Comparison of ENCODE assay signal across 8 mouse cellular contexts in genomic region chr4:126429347-126430079, GRCm38 (mm10). TPM values are rescaled to one million over a fixed set of nuclear protein-coding genes. Genes with fewer than 3 reads are reported as not detected.
A peak's percentile ranks its signal among the peaks of the same experiment; 100 is the strongest.
DNase-seq lines count a peak whose midpoint lies in the region; ATAC-seq and TF ChIP-seq lines count a peak whose summit lies in the region.

Ago3 (minus strand) TSS chr4:126429556.

- H3K9me3 ChIP-seq in erythroblast, embryonic 14.5 days (ENCODE audit: control insufficient read depth, low read length) = no peaks in the 10 kb centered on the region
- H3K9me3 ChIP-seq in heart, embryonic 13.5 days = no peaks in the 10 kb centered on the region
- H3K9me3 ChIP-seq in liver, embryonic 12.5 days (replicated peaks) = no peaks in the 10 kb centered on the region
- no peaks in the 10 kb centered on the region for H3K9me3 ChIP-seq in stomach, embryonic 15.5 days

- H3K79me2 ChIP-seq in C2C12 (ENCODE audit: control insufficient read depth, insufficient read depth) = peaks cover 45% of the 10 kb centered on the region

- peaks cover 25% of the 10 kb centered on the region for H3K79me3 ChIP-seq in C2C12 (ENCODE audit: low read depth)

- ATAC-seq in heart, embryonic 13.5 days (ENCODE audit: extremely low read depth, insufficient number of reproducible peaks, low FRiP score, low TSS enrichment) = peak; percentile 89
- ATAC-seq in liver, embryonic 12.5 days = peak; percentile 99
- peak; percentile 98 for ATAC-seq in stomach, embryonic 15.5 days (ENCODE audit: insufficient read depth, low FRiP score, low read depth)

- peak within 1 kb of the TSS; percentile 94 for H3K9ac ChIP-seq in heart, embryonic 13.5 days
- H3K9ac ChIP-seq in liver, embryonic 12.5 days = peak within 1 kb of the TSS; percentile 89
- peak within 1 kb of the TSS; percentile 90 for H3K9ac ChIP-seq in stomach, embryonic 15.5 days

- H3K4me3 ChIP-seq in C2C12 (ENCODE audit: insufficient read depth, poor library complexity, severe bottlenecking) = peak within 1 kb of the TSS; percentile 96
- peak within 1 kb of the TSS; percentile 89 for H3K4me3 ChIP-seq in erythroblast, embryonic 14.5 days (replicated peaks)
- H3K4me3 ChIP-seq in heart, embryonic 13.5 days = peak within 1 kb of the TSS; percentile 90
- H3K4me3 ChIP-seq in liver, embryonic 12.5 days = peak within 1 kb of the TSS; percentile 86
- H3K4me3 ChIP-seq in stomach, embryonic 15.5 days (replicated peaks) = peak within 1 kb of the TSS; percentile 89

- peak; percentile 96 for DNase-seq in brain, embryonic 14.5 days (ENCODE audit: low read depth)
- DNase-seq in kidney, postnatal 10 days = peak; percentile 97
- DNase-seq in natural killer cell, adult 2 months (ENCODE audit: low spot score in 2 of 2) = peak; percentile 71 to 80

- H3ac ChIP-seq in C2C12 (ENCODE audit: control insufficient read depth, insufficient read length, low read depth) = peak within 1 kb of the TSS; percentile 72

- TF ChIP-seq POLR2A in brain, embryonic 14.5 days (IDR thresholded peaks at IDR 0.05; ENCODE audit: borderline replicate concordance, extremely low read depth, insufficient read depth, insufficient read length, poor library complexity, severe bottlenecking) = peak; percentile 75

- peaks cover 35% of the 10 kb centered on the region for H3K4me1 ChIP-seq in erythroblast, embryonic 14.5 days (ENCODE audit: control insufficient read depth)
- peaks cover 7% of the 10 kb centered on the region for H3K4me1 ChIP-seq in heart, embryonic 13.5 days
- peaks cover 29% of the 10 kb centered on the region for H3K4me1 ChIP-seq in liver, embryonic 12.5 days
- H3K4me1 ChIP-seq in stomach, embryonic 15.5 days = 0 out of 2 replicates have a peak, but pooled peaks cover 2% of the 10 kb centered on the region

- under 1% methylated on average over 65 of the region's 65 CpGs for WGBS in heart, embryonic 13.5 days
- WGBS in liver, embryonic 12.5 days (ENCODE audit: insufficient replicate concordance) = under 1% methylated on average over 65 of the region's 65 CpGs
- WGBS in stomach, embryonic 15.5 days = under 1% methylated on average over 62 of the region's 65 CpGs

- peak within 1 kb of the TSS; percentile 88 for H3K27ac ChIP-seq in heart, embryonic 13.5 days (replicated peaks)
- H3K27ac ChIP-seq in liver, embryonic 12.5 days = peak within 1 kb of the TSS; percentile 92
- peak within 1 kb of the TSS; percentile 88 for H3K27ac ChIP-seq in stomach, embryonic 15.5 days

- H3K27me3 ChIP-seq in C2C12 (ENCODE audit: control insufficient read depth, insufficient read depth, insufficient read length) = no peaks in the 10 kb centered on the region
- H3K27me3 ChIP-seq in erythroblast, embryonic 14.5 days (ENCODE audit: control insufficient read depth) = no peaks in the 10 kb centered on the region
- no peaks in the 10 kb centered on the region for H3K27me3 ChIP-seq in heart, embryonic 13.5 days (replicated peaks)
- no peaks in the 10 kb centered on the region for H3K27me3 ChIP-seq in liver, embryonic 12.5 days (replicated peaks)
- no peaks in the 10 kb centered on the region for H3K27me3 ChIP-seq in stomach, embryonic 15.5 days (replicated peaks)

- no peaks in the 10 kb centered on the region for H3K36me3 ChIP-seq in C2C12 (ENCODE audit: control insufficient read depth, insufficient read depth)
- no peaks in the 10 kb centered on the region for H3K36me3 ChIP-seq in erythroblast, embryonic 14.5 days (ENCODE audit: control insufficient read depth)
- H3K36me3 ChIP-seq in heart, embryonic 13.5 days = no peaks in the 10 kb centered on the region; the same call in 1 of the 2 replicates
- peaks cover 5% of the 10 kb centered on the region; the same call in 1 of the 2 replicates for H3K36me3 ChIP-seq in liver, embryonic 12.5 days
- no peaks in the 10 kb centered on the region for H3K36me3 ChIP-seq in stomach, embryonic 15.5 days

- no peak for TF ChIP-seq CTCF in C2C12 (IDR thresholded peaks at IDR 0.05; ENCODE audit: control insufficient read depth, insufficient read depth, insufficient read length)
- no peak for TF ChIP-seq CTCF in brain, embryonic 14.5 days (IDR thresholded peaks at IDR 0.05; ENCODE audit: borderline replicate concordance, extremely low read depth, insufficient read depth, insufficient read length)

- peak within 1 kb of the TSS; percentile 90 for H3K4me2 ChIP-seq in heart, embryonic 13.5 days
- peak within 1 kb of the TSS; percentile 90 for H3K4me2 ChIP-seq in liver, embryonic 12.5 days
- peak within 1 kb of the TSS; percentile 87 for H3K4me2 ChIP-seq in stomach, embryonic 15.5 days

TF ChIP-seq in C2C12, 6 proteins besides CTCF, POLR2A, EP300 and RAD21:
- TF ChIP-seq MAX (IDR thresholded peaks at IDR 0.05) (peak; percentile 13), CEBPB (IDR thresholded peaks at IDR 0.05; ENCODE audit: low read depth) (no peak), USF1 (IDR thresholded peaks at IDR 0.05; ENCODE audit: low read depth) (peak; percentile 46)

RNA-seq across cellular contexts. Expression of gene Ago3, which starts in this region (rescaled TPM):
- 5.2 TPM for polyA plus RNA-seq in C2C12 (2012; fragmentation: generic; extraction: Trizol)
- polyA plus RNA-seq in brain, embryonic 14.5 days (2012; rRNA removed) = 6.5 and 7.6 TPM in 2 replicates
- 0.14 and 0.27 TPM in 2 replicates for polyA plus RNA-seq in erythroblast, embryonic 14.5 days (2012)
- polyA plus RNA-seq in heart, embryonic 13.5 days (2015; fragmentation: Nextera tagmentation; extraction: Ambion mirVana) = 10.4 and 10.6 TPM in 2 replicates
- polyA plus RNA-seq in liver, embryonic 12.5 days (2016; fragmentation: Nextera tagmentation; extraction: Ambion mirVana) = 8.1 and 8.2 TPM in 2 replicates
- 13.9 and 15.2 TPM in 2 replicates for polyA plus RNA-seq in stomach, embryonic 15.5 days (2015; fragmentation: Nextera tagmentation; extraction: Ambion mirVana)

Comparison
In these comparisons a context has a peak if more than half of its experiments do, and no peak if none do; other contexts are left out.
1. Peak in every context shown above with its lines: DNase-seq, ATAC-seq, H3K4me3 ChIP-seq and H3K27ac ChIP-seq.